In the genomic region with DNA sequence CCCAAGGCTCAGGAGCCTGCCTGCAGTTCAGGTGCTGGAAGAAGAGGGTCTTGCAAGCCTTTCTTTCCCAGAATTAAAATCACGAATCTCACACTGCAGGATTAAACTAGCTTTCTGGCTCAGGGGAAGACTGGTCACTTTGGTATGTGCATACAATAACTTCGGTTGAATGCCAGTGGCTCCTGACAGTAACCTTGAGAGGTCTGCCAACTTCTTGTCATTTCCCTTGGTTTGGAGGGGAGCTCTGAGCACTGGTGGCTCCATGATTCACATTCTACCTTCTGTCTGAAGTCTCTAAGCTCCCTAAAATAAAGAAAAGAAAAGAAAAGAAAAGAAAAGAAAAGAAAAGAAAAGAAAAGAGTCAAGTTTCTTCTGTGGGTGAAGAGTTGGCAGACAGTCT, we compare ENCODE assay signal across 26 mouse cellular contexts. TPM values are rescaled to one million over a fixed set of nuclear protein-coding genes. Genes with fewer than 3 reads are reported as not detected.
DNase-seq lines count a peak whose midpoint lies in the region; ATAC-seq and TF ChIP-seq lines count a peak whose summit lies in the region.
"Had no signal": no experiment of that assay in that cellular context is flagged by ENCODE, and none has a peak within 500 bp of the region (broad histone marks: within the 10 kb centered on the region; RNA-seq: fewer than 3 reads in every experiment).

No protein-coding gene starts in this region.

- DNase-seq in adrenal gland, adult 8-10 months: peak; percentile 9
- DNase-seq in adrenal gland, adult 18-20 months (ENCODE audit: low spot score in 2 of 2): no peak
- DNase-seq in lung, embryonic 14.5 days: no peak
- no peak for DNase-seq in lung, postnatal 0 days (ENCODE audit: low spot score)
- no peak for DNase-seq in gastrocnemius, postnatal 25 days
- no peak for DNase-seq in urinary bladder, postnatal 25 days (ENCODE audit: low spot score)
- DNase-seq: cerebellum, adult 9-10 months; gastrocnemius, postnatal 10 days; heart, adult 18-20 months; heart, postnatal 14 days; kidney, adult 8-10 months; kidney, postnatal 14 days; lung, postnatal 4 days; retina, postnatal 1 day; right cerebral cortex, postnatal 25 days; spleen, adult 18-20 months had no signal

- no peak overlapping the region for H3K4me3 ChIP-seq in lung, embryonic 14.5 days (ENCODE audit: low read depth, low read length)
- no peak overlapping the region for H3K4me3 ChIP-seq in lung, postnatal 0 days (ENCODE audit: low read depth, low read length)
- H3K4me3 ChIP-seq in bone marrow, adult 2 months (replicated peaks; ENCODE audit: control insufficient read depth, low read depth, low read length): no peak overlapping the region
- H3K4me3 ChIP-seq: embryonic facial prominence, embryonic 15.5 days; forebrain, embryonic 15.5 days; heart, embryonic 13.5 days; hindbrain, embryonic 13.5 days; limb, embryonic 13.5 days; lung, embryonic 15.5 days; myocyte; neural tube, embryonic 13.5 days had no signal

- no peak overlapping the region for H3K4me2 ChIP-seq in lung, embryonic 14.5 days
- H3K4me2 ChIP-seq in lung, postnatal 0 days (replicated peaks; ENCODE audit: low read depth, low read length): no peak overlapping the region
- H3K4me2 ChIP-seq: embryonic facial prominence, embryonic 15.5 days; forebrain, embryonic 15.5 days; heart, embryonic 13.5 days; hindbrain, embryonic 13.5 days; limb, embryonic 13.5 days; lung, embryonic 15.5 days; neural tube, embryonic 13.5 days had no signal

- no peak for TF ChIP-seq POLR2A in bone marrow, adult 2 months (IDR thresholded peaks at IDR 0.05; ENCODE audit: borderline replicate concordance, control insufficient read depth, low read depth, low read length)

- ATAC-seq in lung, embryonic 14.5 days (ENCODE audit: insufficient read depth): no peak
- no peak for ATAC-seq in lung, postnatal 0 days
- ATAC-seq: forebrain, embryonic 15.5 days; midbrain, embryonic 16.5 days had no signal

- 0 out of 2 replicates have a peak overlapping the region, but pooled peaks have one; percentile 18 for H3K27ac ChIP-seq in lung, embryonic 14.5 days (ENCODE audit: low read depth)
- no peak overlapping the region for H3K27ac ChIP-seq in lung, postnatal 0 days (ENCODE audit: low read length)
- peak overlapping the region; percentile 65 for H3K27ac ChIP-seq in bone marrow, adult 2 months (ENCODE audit: control insufficient read depth, insufficient read depth, low read depth, low read length, poor library complexity)
- H3K27ac ChIP-seq: embryonic facial prominence, embryonic 15.5 days; heart, embryonic 13.5 days; hindbrain, embryonic 13.5 days; limb, embryonic 13.5 days; lung, embryonic 15.5 days had no signal

- H3K27me3 ChIP-seq in lung, embryonic 14.5 days (ENCODE audit: insufficient read depth, low read length): no peaks in the 10 kb centered on the region
- H3K27me3 ChIP-seq in lung, postnatal 0 days (replicated peaks; ENCODE audit: insufficient read depth, low read length): no peaks in the 10 kb centered on the region
- H3K27me3 ChIP-seq: embryonic facial prominence, embryonic 15.5 days; forebrain, embryonic 15.5 days; heart, embryonic 13.5 days; hindbrain, embryonic 13.5 days; limb, embryonic 13.5 days; lung, embryonic 15.5 days; neural tube, embryonic 13.5 days had no signal

- no peak overlapping the region for H3K9ac ChIP-seq in lung, embryonic 14.5 days
- no peak overlapping the region for H3K9ac ChIP-seq in lung, postnatal 0 days (replicated peaks; ENCODE audit: low read depth)
- H3K9ac ChIP-seq: embryonic facial prominence, embryonic 15.5 days; forebrain, embryonic 15.5 days; heart, embryonic 13.5 days; hindbrain, embryonic 13.5 days; limb, embryonic 13.5 days; lung, embryonic 15.5 days; neural tube, embryonic 13.5 days had no signal

- TF ChIP-seq EP300 in lung, postnatal 0 days (IDR thresholded peaks at IDR 0.05): no peak

- no peaks in the 10 kb centered on the region for H3K4me1 ChIP-seq in lung, embryonic 14.5 days (ENCODE audit: insufficient read depth)
- no peaks in the 10 kb centered on the region for H3K4me1 ChIP-seq in lung, postnatal 0 days (ENCODE audit: insufficient read depth, low read depth, low read length)
- peaks cover 2% of the 10 kb centered on the region; the same call in 1 of the 2 replicates for H3K4me1 ChIP-seq in bone marrow, adult 2 months (ENCODE audit: control insufficient read depth, insufficient read depth, low read length)
- H3K4me1 ChIP-seq: heart, embryonic 13.5 days had no signal

- 43% methylated on average over 2 of the region's 2 CpGs for WGBS in lung, embryonic 14.5 days
- 32% methylated on average over 2 of the region's 2 CpGs for WGBS in lung, postnatal 0 days
- 51% methylated on average over 2 of the region's 2 CpGs for WGBS in bone marrow, adult 2 months

- no peaks in the 10 kb centered on the region for H3K9me3 ChIP-seq in lung, embryonic 14.5 days (ENCODE audit: low read depth, low read length)
- no peaks in the 10 kb centered on the region for H3K9me3 ChIP-seq in lung, postnatal 0 days (ENCODE audit: low read length)
- H3K9me3 ChIP-seq: embryonic facial prominence, embryonic 15.5 days; forebrain, embryonic 15.5 days; heart, embryonic 13.5 days; hindbrain, embryonic 13.5 days; limb, embryonic 13.5 days; lung, embryonic 15.5 days; neural tube, embryonic 13.5 days had no signal

- no peak for TF ChIP-seq CTCF in lung, embryonic 14.5 days (IDR thresholded peaks at IDR 0.05; ENCODE audit: low read depth)
- no peak for TF ChIP-seq CTCF in lung, postnatal 0 days (IDR thresholded peaks at IDR 0.05)
- TF ChIP-seq CTCF in bone marrow, adult 2 months (IDR thresholded peaks at IDR 0.05; ENCODE audit: control insufficient read depth, insufficient read depth, low read length): no peak

- no peaks in the 10 kb centered on the region for H3K36me3 ChIP-seq in lung, embryonic 14.5 days (ENCODE audit: insufficient read depth)
- no peaks in the 10 kb centered on the region for H3K36me3 ChIP-seq in lung, postnatal 0 days (ENCODE audit: insufficient read depth, low read length)
- H3K36me3 ChIP-seq: embryonic facial prominence, embryonic 15.5 days; forebrain, embryonic 15.5 days; heart, embryonic 13.5 days; hindbrain, embryonic 13.5 days; limb, embryonic 13.5 days; lung, embryonic 15.5 days; neural tube, embryonic 13.5 days had no signal

RNA-seq across cellular contexts. Expression of a gene that starts 16.4 kb away (rescaled TPM):
- total RNA-seq in adrenal gland, adult 8-10 months (2022): 100 to 1,000 TPM; 177 to 191 (median 185) TPM
- 100 to 1,000 TPM; 200 to 210 TPM for total RNA-seq in adrenal gland, adult 18-20 months (2021)
- 2.4 and 8.7 TPM in 2 replicates for polyA plus RNA-seq in lung, embryonic 14.5 days (2014; fragmentation: Nextera tagmentation; extraction: Ambion mirVana)
- polyA plus RNA-seq in lung, postnatal 0 days (2015; fragmentation: Nextera tagmentation; extraction: Ambion mirVana): 5.8 and 7.2 TPM in 2 replicates
- polyA plus RNA-seq in bone marrow, adult 2 months (2011; ENCODE audit: insufficient read depth, insufficient read length, low replicate concordance, missing spikeins): 6.5 and 33.2 TPM in 2 replicates
- total RNA-seq in gastrocnemius, postnatal 25 days (2021): 10 to 100 TPM; 88.9 to 97.1 TPM
